Mouse (Mus musculus) 416B (cell line): Measurements from ENCODE around the gene Fam102a.
A peak's percentile ranks its signal among the peaks of the same experiment; 100 is the strongest.

ENCODE experiments used
- DNase-seq: peaks from one replicate; pipeline ENCODE4 v3.0.0; 2011; ENCODE audit warnings: low read depth

Fam102a gene

GRCm38 (mm10) chr2:32608778-32609435 lies 73.8 kb downstream of the Fam102a start:
- no peak for DNase-seq

- DNase-seq = peak; percentile 31
These were observed 75.6 kb downstream of the Fam102a start for GRCm38 (mm10) chr2:32610610-32611229.

GRCm38 (mm10) chr2:32612274-32612673 lies 77.1 kb downstream of the Fam102a start:
- no peak for DNase-seq

GRCm38 (mm10) chr2:32617109-32617508 lies 82.0 kb downstream of the Fam102a start:
- DNase-seq = no peak

GRCm38 (mm10) chr2:32617601-32618000 lies 82.5 kb downstream of the Fam102a start:
- DNase-seq = peak; percentile 28

- DNase-seq = no peak
These were observed 82.9 kb downstream of the Fam102a start for GRCm38 (mm10) chr2:32618051-32618450.
